Mouse (Mus musculus): Measurements from ENCODE around the gene Wsb2.
"Not testable (repeated sequence)": the region's sequence is repeated elsewhere in the genome, so short reads cannot be mapped to it uniquely, and the experiment has no call there.

Wsb2 gene

DNA sequence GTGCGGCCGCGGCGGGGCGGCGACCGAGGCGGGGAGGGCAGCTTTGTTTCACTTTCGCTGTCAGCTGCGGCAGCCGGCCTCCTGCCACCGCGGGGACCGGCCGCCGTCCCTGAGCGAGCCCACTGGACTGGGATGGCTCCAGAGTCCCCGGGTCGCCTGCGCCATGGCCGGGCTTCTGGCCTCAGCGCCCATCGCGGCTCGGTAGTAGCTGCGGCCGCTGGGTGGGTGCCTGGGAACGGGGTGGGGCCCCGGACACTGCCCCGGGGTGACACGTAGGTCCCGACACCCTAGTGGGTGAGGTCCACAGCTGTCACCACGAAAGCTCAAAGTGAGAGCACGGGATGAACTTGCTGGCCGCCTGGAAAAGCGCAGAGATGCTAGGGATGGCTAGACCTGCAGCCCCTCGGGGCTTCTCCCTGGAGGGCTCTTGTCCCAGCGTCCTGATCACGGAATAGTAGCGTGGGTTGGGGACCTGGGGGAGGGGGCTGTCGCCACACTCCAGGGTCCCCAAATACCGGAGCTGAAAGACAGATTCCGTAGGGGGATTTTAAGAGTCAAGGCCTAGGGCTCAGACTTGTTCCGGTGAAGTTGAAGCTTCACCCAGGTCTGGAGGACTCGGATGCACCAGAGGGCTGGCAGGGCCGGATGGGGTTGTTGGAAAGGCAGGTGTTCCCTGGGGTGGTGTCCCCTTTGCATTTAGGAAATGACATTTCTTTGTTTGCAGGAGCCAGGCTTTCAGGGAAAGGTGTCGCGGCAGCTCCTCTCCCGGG lies 559 bp downstream of the Wsb2 start:
- no peak for DNase-seq

DNA sequence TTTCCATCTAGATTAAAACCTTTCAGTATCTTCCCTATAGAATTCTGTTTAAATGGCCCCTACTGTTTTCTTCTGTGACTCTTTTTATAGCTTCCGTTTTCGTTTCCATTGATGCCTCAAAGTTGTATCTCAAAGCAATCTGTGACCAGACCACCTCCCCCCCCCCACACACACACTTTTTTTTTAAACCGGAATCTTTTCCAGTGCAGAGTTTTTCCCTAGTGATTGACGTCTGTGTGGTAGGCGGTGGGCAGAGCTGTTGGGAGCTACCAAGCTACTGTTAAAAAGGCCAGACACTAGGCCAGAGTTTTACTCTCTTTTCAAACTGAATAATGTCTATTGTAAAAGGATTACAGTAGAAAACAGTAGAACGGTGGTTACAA lies 1.1 kb downstream of the Wsb2 start:
- no peak for DNase-seq

- peak; percentile 83 for DNase-seq
Observed at GRCm38 (mm10) chr5:117358725-117359124, 1.6 kb downstream of the Wsb2 start.

DNA sequence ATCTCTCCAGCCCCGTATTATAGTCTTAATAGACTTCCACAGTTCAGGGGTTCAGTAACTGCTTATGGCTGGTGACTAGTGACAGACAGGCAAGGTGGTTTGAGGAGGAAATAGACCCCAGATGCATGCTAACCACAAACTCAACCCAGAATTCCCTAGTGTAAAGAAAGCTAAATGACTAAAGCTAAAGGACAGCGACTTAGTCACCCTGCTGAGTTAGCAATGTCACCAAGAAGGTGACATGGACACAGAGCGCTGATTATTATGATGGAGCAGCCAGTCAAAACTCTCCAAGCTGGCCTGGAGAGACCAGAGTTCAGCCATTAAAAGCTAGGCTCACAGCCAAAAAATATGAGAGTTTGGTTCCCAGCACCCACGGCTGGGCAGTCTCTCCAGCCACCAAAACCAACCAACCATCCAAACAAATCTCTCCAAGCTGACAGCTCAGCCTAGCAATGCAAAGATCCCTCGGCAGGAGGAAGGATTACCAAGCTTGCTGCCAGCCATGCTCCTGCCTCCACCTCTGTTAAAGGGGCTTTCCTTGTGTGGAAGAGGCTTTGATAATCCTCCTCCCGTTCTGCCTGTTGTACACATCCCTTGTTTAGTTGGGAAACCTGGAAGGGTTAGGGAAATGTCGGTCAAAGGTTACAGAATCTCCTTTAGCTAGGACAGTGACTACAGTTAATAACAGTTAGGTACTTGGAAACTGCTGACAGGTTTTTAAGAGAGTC lies 2.6 kb downstream of the Wsb2 start:
- DNase-seq = no peak

DNA sequence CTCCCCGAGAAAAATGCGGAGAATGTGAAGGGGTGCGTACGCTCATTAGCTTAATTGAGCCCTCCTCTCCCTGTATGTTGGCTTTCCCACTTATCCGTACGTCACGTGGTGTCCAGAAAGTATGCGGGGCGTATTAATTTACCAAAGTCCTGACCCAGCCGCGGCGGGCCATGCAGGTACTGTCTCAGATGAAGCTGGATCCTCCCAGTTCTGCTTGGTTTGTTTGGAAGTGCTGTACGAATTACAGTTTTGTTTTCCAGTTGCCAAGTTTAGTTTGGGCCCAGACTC lies 3.1 kb downstream of the Wsb2 start:
- peak; percentile 66 for DNase-seq

DNA sequence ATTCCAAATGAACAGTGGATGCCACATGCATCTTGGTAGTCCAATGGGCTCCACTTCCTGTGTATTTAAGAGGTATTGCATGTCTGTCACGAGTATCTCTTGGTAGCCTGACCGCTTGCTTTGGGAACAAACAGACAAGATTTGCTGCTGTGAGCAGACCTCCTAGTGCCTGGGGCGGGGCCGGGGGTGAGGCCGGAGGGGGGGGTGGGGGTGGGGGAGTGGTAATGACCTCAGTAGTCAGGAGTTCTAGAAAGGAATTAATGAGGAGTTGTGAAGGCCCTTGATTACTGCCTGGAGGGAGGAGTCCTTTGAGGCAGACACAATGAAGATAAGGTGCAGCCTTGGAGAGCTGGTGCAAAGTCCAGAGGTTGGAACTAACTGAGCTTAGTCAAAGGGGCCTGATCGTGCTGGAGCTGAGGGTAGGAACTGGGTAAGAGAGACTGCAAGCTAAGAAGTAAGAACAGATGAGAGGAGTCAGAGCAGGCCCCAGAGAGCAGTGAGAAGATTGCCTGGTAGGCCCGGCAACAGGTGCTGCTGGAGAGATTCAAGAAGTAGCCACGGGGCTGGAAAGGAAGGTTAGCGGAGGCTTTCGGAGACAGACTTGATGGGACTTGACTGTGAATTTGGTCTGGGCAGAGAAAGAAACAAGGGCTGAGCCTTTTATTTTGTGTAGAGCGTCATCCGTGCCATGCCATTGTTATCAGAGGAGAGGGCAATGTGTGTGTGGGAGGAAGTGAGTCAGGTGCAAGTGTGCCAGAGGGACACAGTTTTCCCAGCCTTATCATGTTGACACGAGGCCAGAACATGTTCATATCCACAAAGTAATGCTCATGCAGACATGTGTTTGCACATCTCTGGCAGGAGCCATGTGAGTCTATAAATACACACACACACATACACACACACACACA lies 3.8 kb downstream of the Wsb2 start:
- DNase-seq = peak; percentile 51

DNA sequence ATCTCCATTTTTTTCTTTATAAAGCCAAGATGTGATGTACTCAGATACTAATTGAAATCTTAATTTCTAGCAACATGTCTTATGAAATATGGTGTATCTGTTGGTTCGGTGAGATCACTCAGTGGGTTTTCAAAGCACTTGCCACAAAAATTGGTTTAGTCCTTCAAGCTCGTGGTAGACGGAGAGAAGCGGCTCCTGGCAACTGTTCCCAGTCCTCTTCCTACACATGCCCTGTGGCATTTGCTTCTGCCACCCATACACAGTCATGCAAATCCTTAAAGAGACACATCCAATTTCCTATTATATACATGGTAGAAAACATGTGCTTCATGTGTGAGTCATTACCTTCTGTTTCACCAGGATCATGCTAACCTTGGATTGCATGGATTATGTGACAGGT lies 4.5 kb downstream of the Wsb2 start:
- no peak for DNase-seq

DNA sequence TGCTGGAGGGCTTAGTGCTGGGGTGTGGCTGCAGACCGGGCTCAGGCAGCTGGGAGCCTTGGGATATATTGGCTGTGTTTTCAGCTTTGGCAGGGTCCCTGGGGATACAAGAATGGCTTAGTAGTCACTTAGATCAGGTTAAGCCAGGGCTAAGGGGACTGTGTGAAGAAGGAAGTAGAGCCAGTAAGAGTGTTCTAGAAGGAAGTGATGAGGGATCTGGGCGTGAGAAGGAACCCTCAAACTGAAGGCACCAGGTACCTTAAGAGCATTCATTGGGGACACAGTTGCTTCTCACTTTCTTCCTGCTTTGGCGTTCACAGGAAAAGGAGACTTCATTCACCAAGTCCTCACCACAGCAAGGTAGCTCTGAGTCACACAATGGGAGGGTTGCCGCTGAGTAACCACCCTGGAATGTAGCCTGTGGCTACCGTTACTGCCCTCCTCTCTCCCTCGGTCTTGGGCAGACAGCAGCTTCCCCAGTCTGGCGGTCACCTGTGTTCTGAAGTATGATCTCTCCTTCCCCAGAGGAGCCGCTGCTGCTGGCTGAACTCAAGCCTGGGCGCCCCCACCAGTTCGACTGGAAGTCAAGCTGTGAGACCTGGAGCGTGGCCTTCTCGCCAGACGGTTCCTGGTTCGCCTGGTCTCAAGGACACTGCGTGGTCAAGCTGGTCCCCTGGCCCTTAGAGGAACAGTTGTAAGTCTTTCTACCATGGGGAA lies 6.1 kb downstream of the Wsb2 start:
- DNase-seq = peak; percentile 75

DNA sequence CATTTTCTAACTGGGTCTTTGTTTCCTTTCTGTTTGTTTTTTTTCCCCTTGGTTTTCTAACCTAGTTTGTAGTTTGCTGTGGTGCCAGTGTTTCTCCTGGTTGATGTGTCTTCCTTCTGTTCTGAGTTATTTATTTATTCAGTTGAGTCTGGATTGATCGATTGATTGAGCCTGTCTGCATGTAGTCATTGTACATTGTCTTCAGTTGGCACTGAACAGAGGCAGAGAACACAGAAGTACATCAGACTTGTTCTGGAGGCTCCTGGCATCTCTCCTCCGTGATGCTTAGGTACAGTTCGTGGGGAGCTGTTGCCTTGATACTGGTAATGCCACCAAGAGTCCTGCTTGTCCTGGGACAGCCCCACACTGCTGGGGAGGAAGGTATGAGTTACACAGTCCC lies 7.7 kb downstream of the Wsb2 start:
- no peak for DNase-seq

DNA sequence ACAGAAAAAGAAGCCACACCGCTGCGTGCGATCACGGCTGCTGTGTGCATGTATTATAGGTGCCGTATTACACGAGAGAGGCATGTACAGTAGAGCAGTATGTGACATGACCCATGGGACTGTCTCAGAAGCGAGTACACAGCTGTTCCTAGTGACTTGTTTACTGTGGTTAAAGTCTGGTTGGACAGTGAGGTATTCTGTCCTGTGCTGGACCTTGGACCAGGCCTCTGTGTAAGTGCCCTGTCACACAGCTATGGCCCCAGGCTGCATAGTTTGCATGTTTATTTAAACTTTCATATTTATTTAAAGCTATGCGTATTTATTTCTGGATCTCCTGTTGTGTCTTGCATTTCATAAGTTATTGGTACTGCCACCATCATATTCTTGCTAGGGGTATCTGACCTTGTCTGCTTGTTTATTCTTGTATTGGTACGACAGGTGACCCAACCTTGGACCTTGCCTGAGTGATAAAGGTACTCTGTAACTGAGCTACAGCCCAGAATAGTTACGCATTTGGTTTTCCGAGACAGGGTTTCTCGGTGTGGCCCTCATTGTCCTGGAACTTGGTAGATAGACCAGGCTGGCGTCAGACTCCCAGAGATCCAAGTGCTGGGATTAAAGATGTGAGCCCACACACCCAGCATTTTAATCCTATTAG lies 8.9 kb downstream of the Wsb2 start:
- no peak for DNase-seq

GRCm38 (mm10) chr5:117367206-117367605 lies 10.1 kb downstream of the Wsb2 start:
- no peak for DNase-seq

DNA sequence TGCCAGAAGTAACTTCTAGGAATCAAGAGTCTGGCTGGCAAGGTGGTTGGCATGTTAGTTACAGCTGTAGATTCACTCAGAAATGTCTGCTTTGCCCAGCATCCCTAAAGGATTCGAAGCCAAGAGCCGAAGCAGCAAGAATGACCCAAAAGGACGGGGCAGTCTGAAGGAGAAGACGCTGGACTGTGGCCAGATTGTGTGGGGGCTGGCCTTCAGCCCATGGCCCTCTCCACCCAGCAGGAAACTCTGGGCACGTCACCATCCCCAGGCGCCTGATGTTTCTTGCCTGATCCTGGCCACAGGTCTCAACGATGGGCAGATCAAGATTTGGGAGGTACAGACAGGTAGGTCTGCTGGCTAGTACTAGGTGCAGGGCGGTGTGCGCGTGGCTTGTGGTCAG lies 13.5 kb downstream of the Wsb2 start:
- no peak for DNase-seq

DNA sequence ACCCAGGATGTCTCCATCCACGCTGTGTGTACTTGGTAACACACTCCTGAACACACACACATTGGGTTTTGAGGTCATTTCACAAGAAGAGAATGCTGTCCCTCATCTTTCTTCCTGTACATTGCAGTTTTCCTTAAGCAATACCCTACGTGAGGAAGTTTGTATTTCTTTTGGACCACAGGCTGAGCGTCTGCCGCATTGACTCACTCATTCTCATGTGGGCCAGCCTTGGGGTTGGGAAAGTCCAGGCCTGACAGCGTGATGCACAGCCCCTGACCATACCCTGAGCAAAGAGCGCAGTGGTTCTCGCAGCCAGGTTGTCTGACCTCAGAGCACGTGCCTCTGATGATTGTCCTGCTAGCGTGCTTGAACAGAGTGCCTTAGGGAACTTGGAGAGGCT lies 16.3 kb downstream of the Wsb2 start:
- DNase-seq = no peak

DNA sequence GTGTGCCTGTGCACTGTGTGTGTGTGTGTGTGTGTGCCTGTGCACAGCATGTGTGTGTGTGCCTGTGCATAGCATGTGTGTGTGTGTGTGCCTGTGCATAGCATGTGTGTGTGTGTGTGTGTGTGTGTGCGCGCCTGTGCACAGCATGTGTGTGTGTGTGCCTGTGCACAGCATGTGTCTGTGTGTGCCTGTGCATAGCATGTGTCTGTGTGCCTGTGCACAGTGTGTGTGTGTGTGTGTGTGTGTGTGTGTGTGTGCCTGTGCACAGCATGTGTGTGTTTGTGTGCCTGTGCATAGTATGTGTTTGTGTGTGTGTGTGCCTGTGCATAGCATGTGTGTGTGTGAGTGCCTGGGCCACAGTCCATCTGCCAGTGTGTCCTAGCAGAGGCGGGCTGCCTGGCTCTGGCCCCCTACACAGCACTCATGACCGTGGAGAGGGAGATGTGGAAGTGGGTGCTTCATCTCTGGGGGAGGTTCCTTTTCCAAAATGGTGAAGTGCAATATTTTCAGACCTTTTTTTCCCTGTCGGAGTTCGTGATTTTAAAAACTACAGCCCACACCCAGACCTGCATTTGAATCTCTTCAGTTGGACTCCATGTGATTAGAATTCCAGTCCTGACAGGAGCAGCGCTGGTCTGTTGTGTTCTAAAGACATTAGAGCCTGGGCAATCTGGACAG lies 17.4 kb downstream of the Wsb2 start:
- no peak for DNase-seq

DNA sequence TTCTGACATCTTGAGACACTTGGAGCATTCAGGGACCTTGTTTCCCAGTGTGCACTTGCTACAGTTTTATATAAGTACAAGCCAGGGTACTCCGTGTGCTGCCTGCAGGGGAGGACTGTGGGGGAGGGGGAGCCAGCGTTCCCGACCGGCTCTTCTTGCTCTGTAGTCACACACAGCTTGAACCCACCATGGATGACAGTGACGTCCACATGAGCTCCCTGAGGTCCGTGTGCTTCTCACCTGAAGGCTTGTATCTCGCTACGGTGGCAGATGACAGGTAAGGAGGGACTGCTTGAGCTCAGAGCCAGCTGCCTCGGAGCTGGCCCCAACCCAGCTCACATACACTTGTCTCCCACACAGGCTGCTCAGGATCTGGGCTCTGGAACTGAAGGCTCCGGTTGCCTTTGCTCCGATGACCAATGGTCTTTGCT lies 19.2 kb downstream of the Wsb2 start:
- no peak for DNase-seq

GRCm38 (mm10) chr5:117377731-117378130 lies 20.6 kb downstream of the Wsb2 start:
- DNase-seq = not testable (repeated sequence)

- no peak for DNase-seq
Observed at GRCm38 (mm10) chr5:117380199-117380598, 23.1 kb downstream of the Wsb2 start.

DNA sequence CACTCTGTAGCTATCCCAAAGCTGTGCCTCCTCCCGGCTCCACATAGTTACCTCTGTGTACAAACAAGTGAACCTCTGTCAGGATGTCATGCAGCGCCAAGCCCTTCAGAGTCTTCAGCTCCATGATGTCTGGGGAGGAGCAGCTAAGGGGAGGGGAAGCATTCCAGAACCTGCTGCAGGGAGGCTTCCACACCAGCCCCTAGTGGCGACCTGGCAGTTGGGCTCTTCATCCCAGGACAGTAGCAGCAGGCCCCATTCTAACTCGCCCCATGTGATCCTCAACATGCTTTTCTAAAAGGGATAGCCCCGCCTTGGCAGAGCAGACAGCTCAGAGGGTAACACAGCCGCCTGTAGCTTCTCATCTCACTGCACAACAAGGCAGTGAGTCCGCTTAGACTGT lies 24.7 kb downstream of the Wsb2 start:
- DNase-seq = no peak

GRCm38 (mm10) chr5:117383198-117383597 lies 26.1 kb downstream of the Wsb2 start:
- DNase-seq = no peak

- DNase-seq = peak; percentile 33
Observed at GRCm38 (mm10) chr5:117388296-117388751, 31.2 kb downstream of the Wsb2 start.

DNA sequence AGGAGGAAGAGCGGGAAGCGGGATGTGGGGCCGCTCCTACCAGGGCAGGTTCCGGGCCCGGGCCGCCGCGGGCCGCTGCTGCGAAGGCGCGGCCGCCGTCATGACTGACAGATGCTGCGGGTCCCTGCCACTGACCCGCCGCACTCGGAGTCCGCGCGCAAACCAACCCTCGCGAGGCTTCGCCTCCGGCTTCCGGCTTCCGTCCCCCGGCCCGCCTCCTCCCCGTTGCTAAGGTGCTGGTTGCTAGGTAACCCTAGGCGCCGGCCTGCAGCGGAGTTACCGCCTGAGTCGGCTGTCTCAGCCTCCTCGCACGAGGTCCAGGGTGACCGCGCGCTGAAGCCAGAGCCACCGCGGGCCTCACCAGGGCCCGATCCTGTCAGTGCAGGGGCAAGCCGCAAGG lies 31.8 kb downstream of the Wsb2 start, which contains the start of gene Rfc5:
TSS of gene Rfc5 (minus strand) at position 171 of the 400 bp plus-strand sequence.
- peak; percentile 96 for DNase-seq

DNA sequence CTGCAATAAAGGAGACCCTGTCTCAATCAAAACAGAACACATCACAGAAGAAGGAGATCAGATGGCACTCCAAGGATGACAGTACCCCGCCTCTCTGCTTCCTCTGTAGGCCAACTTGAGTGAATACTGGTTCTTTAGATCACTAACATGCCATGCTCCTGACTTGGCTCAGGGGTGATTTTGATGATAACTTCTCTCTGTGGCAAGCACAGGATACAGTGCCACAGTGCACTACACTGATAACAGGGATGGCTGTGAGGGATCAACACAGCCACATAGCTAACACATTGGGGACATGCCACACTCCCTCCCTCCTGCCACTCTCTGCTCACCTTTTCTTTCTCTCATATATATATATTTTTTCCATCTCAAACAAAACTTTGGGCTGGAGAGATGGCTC lies 33.8 kb downstream of the Wsb2 start:
- DNase-seq = no peak
